Mouse (Mus musculus): ENCODE data around the gene Ttll5. TPM values are rescaled to one million over a fixed set of nuclear protein-coding genes. Genes with fewer than 3 reads are reported as not detected.

Ttll5 gene
- total and polyA plus RNA-seq, 2 experiments from 2014 or later, result 10.4 to 15.9 TPM

DNA sequence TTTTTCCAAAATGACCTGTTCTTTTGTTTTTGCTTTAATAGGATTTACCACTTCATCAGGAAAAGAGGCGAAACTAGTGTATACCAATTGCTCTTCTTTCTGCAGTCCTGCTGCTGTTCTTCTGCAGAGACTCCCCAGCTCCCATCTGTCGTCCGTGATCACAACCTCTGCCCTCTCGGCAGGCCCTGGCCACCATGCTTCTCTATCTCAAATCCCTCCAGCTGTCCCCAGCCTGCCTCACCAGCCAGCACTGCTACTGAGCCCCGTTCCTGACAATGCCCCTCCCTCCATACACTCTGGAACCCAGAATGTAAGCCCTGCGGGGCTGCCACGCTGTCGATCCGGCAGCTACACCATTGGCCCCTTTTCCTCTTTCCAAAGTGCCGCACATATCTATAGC lies 108.8 kb downstream of the Ttll5 start:
- H3K4me3 ChIP-seq (ENCODE audit: low read depth, low read length), result no peak overlapping the region

DNA sequence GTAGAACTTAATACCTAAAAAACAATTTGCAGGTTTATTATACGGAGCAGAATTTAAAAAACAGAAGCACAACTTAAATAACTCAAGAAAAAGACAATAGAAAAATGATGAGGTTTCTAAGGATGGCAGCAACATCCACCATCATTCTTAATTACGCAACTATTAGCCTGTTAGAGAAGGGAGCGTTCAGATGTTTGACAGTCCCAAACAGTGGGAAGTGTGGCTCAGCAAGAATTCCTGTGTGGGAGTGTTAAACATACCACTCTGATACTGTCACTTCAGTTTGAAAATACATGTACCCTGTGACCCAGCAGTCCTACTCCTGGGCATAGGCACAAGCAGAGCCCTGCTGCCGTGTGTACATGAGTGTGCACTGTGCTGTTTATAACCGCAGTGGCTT lies 112.9 kb downstream of the Ttll5 start:
- Histone ChIP-seq H3K4me1 (ENCODE audit: insufficient read depth, low read length) (no peaks in the 10 kb centered on the region), H3K4me3 (ENCODE audit: low read depth, low read length) (no peak overlapping the region), H3K36me3 (ENCODE audit: insufficient read depth, low read length) (peaks cover 10% of the 10 kb centered on the region), H3K9me3 (ENCODE audit: low read length) (no peaks in the 10 kb centered on the region), H3K27ac (ENCODE audit: low read depth, low read length) (no peak overlapping the region), H3K27me3 (ENCODE audit: insufficient read depth, low read length) (no peaks in the 10 kb centered on the region), H3K4me2 (ENCODE audit: low read depth, low read length, poor library complexity, severe bottlenecking) (no peak overlapping the region), H3K9ac (replicated peaks; ENCODE audit: low read length, poor library complexity, severe bottlenecking) (no peak overlapping the region)
- no peak for TF ChIP-seq CTCF (IDR thresholded peaks at IDR 0.05)
- no peak for DNase-seq (ENCODE audit: low spot score)
- ATAC-seq (ENCODE audit: low FRiP score), result no peak
- WGBS, result 97% methylated on average over 5 of the region's 5 CpGs

More for the DNA sequence above, 108.8 kb downstream of the Ttll5 start:
- ATAC-seq (ENCODE audit: low FRiP score) (no peak), DNase-seq (ENCODE audit: low spot score) (no peak)
- H3K4me2 ChIP-seq (ENCODE audit: low read depth, low read length, poor library complexity, severe bottlenecking), result no peak overlapping the region
- no peaks in the 10 kb centered on the region for H3K9me3 ChIP-seq (ENCODE audit: low read length)
- no peaks in the 10 kb centered on the region for H3K4me1 ChIP-seq (ENCODE audit: insufficient read depth, low read length)
- H3K27ac ChIP-seq (ENCODE audit: low read depth, low read length), result no peak overlapping the region
- no peak for TF ChIP-seq CTCF (IDR thresholded peaks at IDR 0.05)
- 81% methylated on average over 10 of the region's 10 CpGs for WGBS
- peaks cover 10% of the 10 kb centered on the region for H3K36me3 ChIP-seq (ENCODE audit: insufficient read depth, low read length)
- no peak overlapping the region for H3K9ac ChIP-seq (replicated peaks; ENCODE audit: low read length, poor library complexity, severe bottlenecking)
- H3K27me3 ChIP-seq (ENCODE audit: insufficient read depth, low read length), result no peaks in the 10 kb centered on the region

DNA sequence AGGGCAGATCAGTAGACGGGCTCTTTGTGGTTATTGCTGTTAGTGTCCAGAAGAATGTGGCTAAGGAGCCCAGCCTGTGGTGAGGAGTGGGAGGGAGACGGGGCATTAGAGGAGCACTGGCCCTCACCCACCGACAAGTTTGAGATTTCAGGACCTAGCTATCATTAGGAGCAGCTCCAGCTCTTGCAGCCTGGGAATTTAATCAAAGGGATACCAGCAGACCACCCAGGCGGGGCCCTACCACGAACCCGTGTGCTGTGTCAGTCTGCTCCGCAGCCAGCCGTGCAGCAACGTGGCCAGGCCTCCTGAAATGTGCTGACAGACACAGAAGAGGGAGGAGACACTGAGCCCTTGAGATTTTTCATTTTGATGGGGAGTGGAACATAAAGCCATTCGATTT lies 119.0 kb downstream of the Ttll5 start:
- no peak overlapping the region for H3K9ac ChIP-seq (replicated peaks; ENCODE audit: low read length, poor library complexity, severe bottlenecking)
- TF ChIP-seq CTCF (IDR thresholded peaks at IDR 0.05), result no peak
- no peaks in the 10 kb centered on the region for H3K4me1 ChIP-seq (ENCODE audit: insufficient read depth, low read length)
- WGBS, result 61% methylated on average over 10 of the region's 10 CpGs
- no peak overlapping the region for H3K4me3 ChIP-seq (ENCODE audit: low read depth, low read length)
- no peaks in the 10 kb centered on the region for H3K27me3 ChIP-seq (ENCODE audit: insufficient read depth, low read length)
- DNase-seq (ENCODE audit: low spot score), result no peak
- no peaks in the 10 kb centered on the region for H3K36me3 ChIP-seq (ENCODE audit: insufficient read depth, low read length)
- H3K4me2 ChIP-seq (ENCODE audit: low read depth, low read length, poor library complexity, severe bottlenecking), result no peak overlapping the region
- no peaks in the 10 kb centered on the region for H3K9me3 ChIP-seq (ENCODE audit: low read length)
- no peak overlapping the region for H3K27ac ChIP-seq (ENCODE audit: low read depth, low read length)
- no peak for ATAC-seq (ENCODE audit: low FRiP score)

DNA sequence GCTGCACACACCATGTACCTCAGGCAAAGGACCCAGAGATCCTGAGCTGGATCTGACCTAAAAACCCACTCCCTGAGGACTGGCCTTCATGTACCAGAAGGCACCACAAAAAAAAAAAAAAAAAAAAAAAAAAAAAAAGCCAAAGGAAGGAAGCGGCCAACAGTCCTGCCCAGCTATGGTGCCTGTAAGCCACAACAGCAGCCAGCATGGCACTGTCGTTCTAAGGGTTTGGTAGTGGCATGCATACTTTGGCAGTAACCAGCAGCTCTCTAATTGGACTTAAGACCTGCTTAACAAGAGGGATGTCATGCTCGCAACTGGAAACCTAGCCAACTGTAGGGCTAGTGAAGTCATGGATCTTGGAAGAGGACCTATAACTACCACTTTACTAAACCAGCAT lies 120.0 kb downstream of the Ttll5 start:
- Histone ChIP-seq H3K4me2 (ENCODE audit: low read depth, low read length, poor library complexity, severe bottlenecking) (no peak overlapping the region), H3K9me3 (ENCODE audit: low read length) (no peaks in the 10 kb centered on the region), H3K9ac (replicated peaks; ENCODE audit: low read length, poor library complexity, severe bottlenecking) (no peak overlapping the region), H3K4me1 (ENCODE audit: insufficient read depth, low read length) (no peaks in the 10 kb centered on the region), H3K4me3 (ENCODE audit: low read depth, low read length) (no peak overlapping the region), H3K36me3 (ENCODE audit: insufficient read depth, low read length) (0 out of 2 replicates have a peak, but pooled peaks cover under 1% of the 10 kb centered on the region), H3K27me3 (ENCODE audit: insufficient read depth, low read length) (no peaks in the 10 kb centered on the region), H3K27ac (ENCODE audit: low read depth, low read length) (no peak overlapping the region)
- WGBS, result 96% methylated on average over 3 of the region's 3 CpGs
- DNase-seq (ENCODE audit: low spot score) (no peak), ATAC-seq (ENCODE audit: low FRiP score) (no peak)
- no peak for TF ChIP-seq CTCF (IDR thresholded peaks at IDR 0.05)

DNA sequence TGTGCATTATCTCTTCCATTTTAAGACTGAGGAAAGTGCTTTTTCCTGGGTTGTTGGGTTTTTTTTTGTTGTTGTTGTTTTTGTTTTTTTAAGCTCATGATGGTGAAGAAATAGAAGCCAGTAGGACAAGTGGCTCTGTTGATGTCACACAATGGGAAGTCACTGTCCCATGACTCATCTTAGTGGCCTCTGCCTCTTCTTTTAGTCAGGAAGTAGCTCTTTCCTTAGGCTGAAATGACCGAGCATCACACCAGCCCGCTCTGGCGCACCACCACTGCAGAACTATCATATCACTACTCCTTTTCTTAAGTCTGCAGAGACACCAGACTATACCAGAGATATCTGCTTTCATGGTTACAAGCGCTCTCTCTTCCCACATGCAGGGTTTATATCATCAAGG lies 122.7 kb downstream of the Ttll5 start:
- Histone ChIP-seq H3K36me3 (ENCODE audit: insufficient read depth, low read length) (0 out of 2 replicates have a peak, but pooled peaks cover 4% of the 10 kb centered on the region), H3K9ac (replicated peaks; ENCODE audit: low read length, poor library complexity, severe bottlenecking) (no peak overlapping the region), H3K27ac (ENCODE audit: low read depth, low read length) (no peak overlapping the region), H3K27me3 (ENCODE audit: insufficient read depth, low read length) (no peaks in the 10 kb centered on the region), H3K4me3 (ENCODE audit: low read depth, low read length) (no peak overlapping the region), H3K9me3 (ENCODE audit: low read length) (no peaks in the 10 kb centered on the region), H3K4me2 (ENCODE audit: low read depth, low read length, poor library complexity, severe bottlenecking) (no peak overlapping the region), H3K4me1 (ENCODE audit: insufficient read depth, low read length) (no peaks in the 10 kb centered on the region)
- 91% methylated on average over 4 of the region's 4 CpGs for WGBS
- ATAC-seq (ENCODE audit: low FRiP score) (no peak), DNase-seq (ENCODE audit: low spot score) (no peak)
- TF ChIP-seq CTCF (IDR thresholded peaks at IDR 0.05), result no peak

DNA sequence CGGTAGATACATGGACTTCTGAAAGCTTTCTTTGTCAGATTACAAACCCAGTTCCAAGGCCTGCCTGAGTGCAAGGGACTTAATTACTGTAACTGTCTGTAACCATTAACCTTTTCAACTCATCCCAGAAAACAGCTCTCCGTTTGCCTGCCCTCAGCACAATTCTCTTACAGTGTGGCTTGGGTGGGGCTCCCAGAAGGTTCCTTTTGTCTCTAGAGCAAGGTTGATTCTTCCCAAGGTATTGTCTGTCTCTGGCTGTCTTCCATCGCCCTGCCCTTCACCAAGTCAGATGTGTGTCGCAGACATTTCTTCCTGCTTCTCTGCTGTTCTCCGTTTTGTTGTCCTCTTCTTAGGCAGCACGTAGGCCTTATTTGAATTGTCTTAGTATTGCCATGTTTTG lies 125.2 kb downstream of the Ttll5 start:
- Histone ChIP-seq H3K27ac (ENCODE audit: low read depth, low read length) (no peak overlapping the region), H3K4me3 (ENCODE audit: low read depth, low read length) (no peak overlapping the region), H3K9ac (replicated peaks; ENCODE audit: low read length, poor library complexity, severe bottlenecking) (no peak overlapping the region), H3K27me3 (ENCODE audit: insufficient read depth, low read length) (no peaks in the 10 kb centered on the region), H3K4me1 (ENCODE audit: insufficient read depth, low read length) (no peaks in the 10 kb centered on the region), H3K9me3 (ENCODE audit: low read length) (no peaks in the 10 kb centered on the region), H3K36me3 (ENCODE audit: insufficient read depth, low read length) (0 out of 2 replicates have a peak, but pooled peaks cover 4% of the 10 kb centered on the region), H3K4me2 (ENCODE audit: low read depth, low read length, poor library complexity, severe bottlenecking) (no peak overlapping the region)
- no peak for TF ChIP-seq CTCF (IDR thresholded peaks at IDR 0.05)
- WGBS, result 92% methylated on average over 6 of the region's 6 CpGs
- no peak for DNase-seq (ENCODE audit: low spot score)
- ATAC-seq (ENCODE audit: low FRiP score), result no peak

All from midbrain, postnatal 0 days (tissue).